Mouse (Mus musculus) CH12.LX (cell line): ENCODE measurements around the gene Tmem11. TPM values are rescaled to one million over a fixed set of nuclear protein-coding genes. Genes with fewer than 3 reads are reported as not detected.

Source experiments
- DNase-seq: peaks from one replicate; pipeline ENCODE4 v3.0.0-alpha.2; 2013; ENCODE audit errors: extremely low read depth
- H3K27ac ChIP-seq: 2 replicates; pipeline ENCODE4 v1.5.1; 2012; ENCODE audit warnings: low read depth, mild to moderate bottlenecking, control low read depth, moderate library complexity; ENCODE audit not compliant: insufficient read depth
- H3K27me3 ChIP-seq: replicated peaks from 2 replicates; pipeline ENCODE3; 2012; ENCODE audit warnings: inconsistent platforms
- H3K36me3 ChIP-seq, 2 experiments: replicated peaks in 1 of 2; 2 replicates each; pipeline versions ENCODE3 to v1.6.1; 2012; ENCODE audit warnings: inconsistent platforms in 1 of 2, low read length in 1 of 2, mild to moderate bottlenecking in 1 of 2, mixed read lengths in 1 of 2, moderate library complexity in 1 of 2; ENCODE audit not compliant: control insufficient read depth in 1 of 2, insufficient read depth in 1 of 2
- H3K4me1 ChIP-seq, 2 experiments: 2 replicates each; pipeline ENCODE4 v1.6.1; 2012; ENCODE audit warnings: inconsistent platforms in 1 of 2, moderate library complexity in 1 of 2; ENCODE audit not compliant: insufficient read depth in 2 of 2, control insufficient read depth in 1 of 2
- H3K4me2 ChIP-seq: 2 replicates; pipeline ENCODE4 v1.6.1; 2012; ENCODE audit warnings: low read depth, mild to moderate bottlenecking, control low read depth; ENCODE audit not compliant: poor library complexity, insufficient read depth, severe bottlenecking
- H3K4me3 ChIP-seq, 3 experiments: fragments of 150-350 bp in 1 of 3; sonication (generic) in 1 of 3; replicated peaks in 1 of 3; 2 replicates each; pipeline versions ENCODE3 to v1.5.1; 2011 to 2012; ENCODE audit warnings: low read depth in 2 of 3, low read length in 2 of 3, mild to moderate bottlenecking in 2 of 3, moderate library complexity in 2 of 3, control low read depth in 1 of 3, improper control_type of control experiment in 1 of 3, inconsistent platforms in 1 of 3, mixed read lengths in 1 of 3; ENCODE audit not compliant: poor library complexity in 1 of 3
- H3K79me2 ChIP-seq: replicated peaks from 2 replicates; pipeline ENCODE4 v1.6.1; 2012; ENCODE audit warnings: mild to moderate bottlenecking, moderate library complexity; ENCODE audit not compliant: control insufficient read depth, poor library complexity, insufficient read depth, severe bottlenecking; ENCODE audit errors: extremely low read depth
- H3K9ac ChIP-seq: 2 replicates; pipeline ENCODE4 v1.6.1; 2012; ENCODE audit warnings: low read depth, mild to moderate bottlenecking, control low read depth, moderate library complexity; ENCODE audit not compliant: insufficient read depth
- H3K9me3 ChIP-seq: replicated peaks from 2 replicates; pipeline ENCODE3; 2012; ENCODE audit warnings: low read length, inconsistent platforms, mixed read lengths
- CHD1 ChIP-seq: IDR thresholded peaks from 2 replicates; pipeline ENCODE4 v1.6.1; 2012; ENCODE audit warnings: low read depth, low read length, improper control_type of control experiment, inconsistent platforms
- CHD2 ChIP-seq: IDR thresholded peaks from 2 replicates; pipeline ENCODE4 v1.6.1; 2011; ENCODE audit warnings: low read length, improper control_type of control experiment
- E2F4 ChIP-seq: IDR thresholded peaks from 2 replicates; pipeline ENCODE4 v1.6.1; 2011; ENCODE audit warnings: low read depth, low read length, improper control_type of control experiment; ENCODE audit not compliant: insufficient replicate concordance
- ELF1 ChIP-seq: IDR thresholded peaks from 2 replicates; pipeline ENCODE4 v1.6.1; 2014; ENCODE audit warnings: low read depth, mild to moderate bottlenecking, inconsistent platforms, low read length, improper control_type of control experiment
- ETS1 ChIP-seq: conservative IDR thresholded peaks from 2 replicates; pipeline ENCODE4 v1.6.1; 2012; ENCODE audit warnings: low read depth, mild to moderate bottlenecking, inconsistent platforms, low read length, improper control_type of control experiment, moderate library complexity
- GABPA ChIP-seq: IDR thresholded peaks from 2 replicates; pipeline ENCODE4 v1.6.1; 2012; ENCODE audit warnings: low read depth, low read length, improper control_type of control experiment, inconsistent platforms; ENCODE audit not compliant: insufficient replicate concordance
- HCFC1 ChIP-seq: IDR thresholded peaks from 2 replicates; pipeline ENCODE4 v1.6.1; 2012; ENCODE audit warnings: low read depth, mild to moderate bottlenecking, inconsistent platforms, low read length, improper control_type of control experiment
- IRF4 ChIP-seq: IDR thresholded peaks from 2 replicates; pipeline ENCODE4 v1.6.1; 2014; ENCODE audit warnings: low read depth, mild to moderate bottlenecking, inconsistent platforms, low read length, improper control_type of control experiment
- JUN ChIP-seq: IDR thresholded peaks from 2 replicates; pipeline ENCODE4 v1.6.1; 2011; ENCODE audit warnings: low read depth, mild to moderate bottlenecking, low read length, improper control_type of control experiment, moderate library complexity; ENCODE audit not compliant: insufficient read depth
- JUND ChIP-seq: conservative IDR thresholded peaks from 2 replicates; pipeline ENCODE4 v1.6.1; 2011; ENCODE audit warnings: low read depth, low read length, improper control_type of control experiment
- MAFK ChIP-seq: IDR thresholded peaks from 2 replicates; pipeline ENCODE4 v1.6.1; 2011; ENCODE audit warnings: low read length, improper control_type of control experiment; ENCODE audit not compliant: insufficient replicate concordance
- MAX ChIP-seq: IDR thresholded peaks from 2 replicates; pipeline ENCODE4 v1.6.1; 2011; ENCODE audit warnings: low read length, improper control_type of control experiment
- MAZ ChIP-seq: IDR thresholded peaks from 2 replicates; pipeline ENCODE4 v1.6.1; 2012; ENCODE audit warnings: low read depth, mild to moderate bottlenecking, inconsistent platforms, low read length, improper control_type of control experiment, moderate library complexity
- MYC ChIP-seq: IDR thresholded peaks from 2 replicates; pipeline ENCODE4 v1.6.1; 2011; ENCODE audit warnings: low read depth, mild to moderate bottlenecking, improper control_type of control experiment, low read length
- NELFE ChIP-seq: IDR thresholded peaks from 2 replicates; pipeline ENCODE4 v1.6.1; 2011; ENCODE audit warnings: low read depth, low read length, improper control_type of control experiment
- NRF1 ChIP-seq: IDR thresholded peaks from 2 replicates; pipeline ENCODE4 v1.6.1; 2014; ENCODE audit warnings: low read depth, mild to moderate bottlenecking, inconsistent platforms, low read length, improper control_type of control experiment, moderate library complexity
- POLR2A ChIP-seq: IDR thresholded peaks from 2 replicates; pipeline ENCODE4 v1.6.1; 2011; ENCODE audit warnings: low read depth, mild to moderate bottlenecking, improper control_type of control experiment, low read length
- RAD21 ChIP-seq: IDR thresholded peaks from 2 replicates; pipeline ENCODE4 v1.6.1; 2011; ENCODE audit warnings: low read depth, mild to moderate bottlenecking, low read length, improper control_type of control experiment, moderate library complexity
- SIN3A ChIP-seq: IDR thresholded peaks from 2 replicates; pipeline ENCODE4 v1.6.1; 2012; ENCODE audit warnings: low read length, improper control_type of control experiment, inconsistent platforms
- TBP ChIP-seq: conservative IDR thresholded peaks from 2 replicates; pipeline ENCODE4 v1.6.1; 2011; ENCODE audit warnings: low read depth, low read length, improper control_type of control experiment
- TCF12 ChIP-seq: IDR thresholded peaks from 2 replicates; pipeline ENCODE4 v1.6.1; 2014; ENCODE audit warnings: low read depth, mild to moderate bottlenecking, inconsistent platforms, low read length, improper control_type of control experiment
- USF2 ChIP-seq: conservative IDR thresholded peaks from 2 replicates; pipeline ENCODE4 v1.6.1; 2011; ENCODE audit warnings: low read depth, low read length, improper control_type of control experiment
- ZC3H11A ChIP-seq: IDR thresholded peaks from 2 replicates; pipeline ENCODE4 v1.6.1; 2012; ENCODE audit warnings: low read depth, mild to moderate bottlenecking, inconsistent platforms, low read length, improper control_type of control experiment
- ZMIZ1 ChIP-seq: IDR thresholded peaks from 2 replicates; pipeline ENCODE4 v1.6.1; 2012; ENCODE audit warnings: low read depth, mild to moderate bottlenecking, inconsistent platforms, low read length, improper control_type of control experiment
- dilution Hi-C: fragments of 300-500 bp; cut with MboI; formaldehyde crosslinking; loops from 2 replicates; pipeline ENCODE4 v1.14.3; 2020; ENCODE audit warnings: low sequenced_read_pairs; ENCODE audit not compliant: extremely low pct_unique_long_range_greater_than_20kb, extremely low pct_ligation_motif_present
- in situ Hi-C: fragments of 300-500 bp; cut with MboI; formaldehyde crosslinking; loops from 3 replicates; pipeline ENCODE4 v1.14.3; 2019; ENCODE audit warnings: low sequenced_read_pairs, low pct_ligation_motif_present, low pct_unique_long_range_greater_than_20kb, mixed read lengths
- polyA plus RNA-seq: library from polyadenylated mRNA; unstranded; fragments of >175 nt; gene quantifications from 2 replicates; pipeline ENCODE4 v1.2.1, GENCODE M21; 2012; ENCODE audit warnings: low read depth; ENCODE audit not compliant: insufficient read length
- total RNA-seq, 2 experiments: library from RNA; depleted of rRNA; stranded (reverse); fragments of 300-350 nt in 1 of 2; fragments of >200 nt in 1 of 2; gene quantifications; 2 replicates each; pipeline ENCODE4 v1.2.3; 2012 to 2014

Tmem11 gene
- total and polyA plus RNA-seq, 3 experiments = 71.1 to 117 (median 83.0) TPM

GRCm38 (mm10) chr11:60826700-60827099 is 52.4 kb downstream of the Tmem11 start:
- H3K9me3 ChIP-seq = peaks cover 3% of the 10 kb centered on the region
- in situ Hi-C loops (no loop called here), dilution Hi-C loops (no loop called here)
- H3K36me3 ChIP-seq = peaks cover 0 to 2% of the 10 kb centered on the region in 2 experiments
- H3K9ac ChIP-seq = no peak overlapping the region
- H3K27me3 ChIP-seq = peaks cover 16% of the 10 kb centered on the region
- no peak overlapping the region for H3K4me2 ChIP-seq
- no peak overlapping the region for H3K4me3 ChIP-seq
- H3K27ac ChIP-seq = no peak overlapping the region
- no peak for TF ChIP-seq MAZ
- TF ChIP-seq ELF1 = no peak
- TF ChIP-seq HCFC1 = no peak
- no peak for TF ChIP-seq USF2
- TF ChIP-seq POLR2A = no peak
- TF ChIP-seq MAX = no peak
- TF ChIP-seq NELFE = no peak
- TF ChIP-seq E2F4 = no peak
- no peak for TF ChIP-seq TCF12
- TF ChIP-seq CHD1 = no peak
- no peak for TF ChIP-seq JUN
- TF ChIP-seq MAFK = no peak
- no peak for TF ChIP-seq SIN3A
- TF ChIP-seq MYC = no peak
- no peak for TF ChIP-seq TBP
- no peak for TF ChIP-seq ETS1
- TF ChIP-seq IRF4 = no peak
- H3K4me1 ChIP-seq = peaks cover 4 to 15% of the 10 kb centered on the region in 2 experiments
- peaks cover 2% of the 10 kb centered on the region for H3K79me2 ChIP-seq
- no peak for DNase-seq

GRCm38 (mm10) chr11:60825191-60825590 is 53.9 kb downstream of the Tmem11 start:
- Histone ChIP-seq H3K79me2 (no peaks in the 10 kb centered on the region), H3K27ac (no peak overlapping the region), H3K4me2 (no peak overlapping the region), H3K27me3 (peaks cover 16% of the 10 kb centered on the region), H3K36me3 (no peaks in the 10 kb centered on the region), H3K4me3 (no peak overlapping the region), H3K9me3 (peaks cover 3% of the 10 kb centered on the region), H3K9ac (no peak overlapping the region), H3K4me1 (peaks cover 0 to 9% of the 10 kb centered on the region in 2 experiments; a peak in 2 of 4 replicates)
- TF ChIP-seq ZC3H11A = no peak
- TF ChIP-seq JUN = no peak
- no peak for TF ChIP-seq HCFC1
- TF ChIP-seq NELFE = no peak
- no peak for TF ChIP-seq MAX
- no peak for TF ChIP-seq CHD2
- no peak for TF ChIP-seq GABPA
- no peak for TF ChIP-seq TBP
- no peak for TF ChIP-seq NRF1
- no peak for TF ChIP-seq JUND
- TF ChIP-seq ZMIZ1 = no peak
- TF ChIP-seq RAD21 = no peak
- in situ Hi-C loops = no loop called here
- no peak for DNase-seq
- dilution Hi-C loops = no loop called here
